Mouse (Mus musculus): ENCODE measurements at regions not wholly inside any gene's neighbourhood (a gene's known extent, or its start where the extent isn't known, plus 50 kb on each side); places are given as distances from the start of the nearest gene placed in this dataset.

- TF ChIP-seq POLR2A (IDR thresholded peaks at IDR 0.05; ENCODE audit: low read depth, low read length): no peak
- TF ChIP-seq CTCF (conservative IDR thresholded peaks at IDR 0.05; ENCODE audit: insufficient read depth, insufficient read length, low read depth, low read length): no peak
Measured at GRCm38 (mm10) chr2:48601855-48602254, 212.1 kb upstream of the Acvr2a start.
